Mouse (Mus musculus) liver, embryonic 14.5 days (tissue): ENCODE data around the gene Arrb2. TPM values are rescaled to one million over a fixed set of nuclear protein-coding genes. Genes with fewer than 3 reads are reported as not detected.
A peak's percentile ranks its signal among the peaks of the same experiment; 100 is the strongest.
"Not testable (repeated sequence)": the region's sequence is repeated elsewhere in the genome, so short reads cannot be mapped to it uniquely, and the experiment has no call there.

Experiments
- ATAC-seq: fragments of 200-750 bp; cut with Nextera tagmentation; 2 replicates; pipeline ENCODE4 v1.8.0; 2017; ENCODE audit warnings: moderate number of reproducible peaks, mild to moderate bottlenecking, moderate library complexity; ENCODE audit not compliant: insufficient read depth
- DNase-seq, 3 experiments: peaks; one replicate each; pipeline ENCODE4 v3.0.0-alpha.2; 2012 to 2013; ENCODE audit warnings: low read depth in 3 of 3, low spot score in 3 of 3
- H3K27ac ChIP-seq: fragments of 300-500 bp; sonication (generic); 2 replicates; pipeline ENCODE4 v1.5.1; 2014; ENCODE audit warnings: moderate library complexity, mild to moderate bottlenecking, control low read depth, inconsistent platforms
- H3K27me3 ChIP-seq: fragments of 300-500 bp; sonication (generic); 2 replicates; pipeline ENCODE4 v1.6.1; 2014; ENCODE audit warnings: mild to moderate bottlenecking, low read length, moderate library complexity; ENCODE audit not compliant: control insufficient read depth, insufficient read depth
- H3K36me3 ChIP-seq: fragments of 300-500 bp; sonication (generic); replicated peaks from 2 replicates; pipeline ENCODE4 v1.6.1; 2014; ENCODE audit warnings: low read depth; ENCODE audit not compliant: control insufficient read depth, insufficient read depth
- H3K4me1 ChIP-seq, 2 experiments: fragments of 200-500 bp in 1 of 2; fragments of 300-500 bp in 1 of 2; sonication (generic) in 1 of 2; replicated peaks; 2 replicates each; pipeline ENCODE4 v1.6.1; 2012 to 2014; ENCODE audit warnings: antibody characterized with exemption in 1 of 2, inconsistent platforms in 1 of 2, low read length in 1 of 2; ENCODE audit not compliant: control insufficient read depth in 2 of 2, insufficient read depth in 2 of 2
- H3K4me2 ChIP-seq: fragments of 300-500 bp; sonication (generic); 2 replicates; pipeline ENCODE4 v1.6.1; 2014; ENCODE audit warnings: low read depth, mild to moderate bottlenecking, control low read depth, moderate library complexity
- H3K4me3 ChIP-seq, 2 experiments: fragments of 200-500 bp in 1 of 2; fragments of 300-500 bp in 1 of 2; sonication (generic) in 1 of 2; 2 replicates each; pipeline ENCODE4 v1.5.1; 2012 to 2014; ENCODE audit warnings: low read depth in 2 of 2, low read length in 2 of 2, mild to moderate bottlenecking in 2 of 2, control low read depth in 1 of 2, inconsistent platforms in 1 of 2, moderate library complexity in 1 of 2; ENCODE audit not compliant: insufficient read depth in 1 of 2
- H3K9ac ChIP-seq: fragments of 300-500 bp; sonication (generic); replicated peaks from 2 replicates; pipeline ENCODE4 v1.6.1; 2014; ENCODE audit warnings: mild to moderate bottlenecking, control low read depth, moderate library complexity
- H3K9me3 ChIP-seq: fragments of 300-500 bp; sonication (generic); 2 replicates; pipeline ENCODE4 v1.6.1; 2016; ENCODE audit warnings: low read length, mixed read lengths; ENCODE audit not compliant: control insufficient read depth
- CTCF ChIP-seq: IDR thresholded peaks from 2 replicates; pipeline ENCODE4 v1.5.1; 2016; ENCODE audit warnings: antibody characterized with exemption, low read depth, control low read depth
- EP300 ChIP-seq: IDR thresholded peaks from 2 replicates; pipeline ENCODE4 v1.6.1; 2016; ENCODE audit warnings: antibody characterized with exemption, low read depth
- WGBS: fragments of 180-500 bp; shearing (Covaris S2); extraction: QIAGEN DNeasy Blood & Tissue Kit; methylation state at CpG from one replicate; pipeline ENCODE4 v1.1.7; 2014; ENCODE audit not compliant: insufficient replicate concordance; 5-methylcytosine and 5-hydroxymethylcytosine counted together
- polyA plus RNA-seq, 2 experiments: library from polyadenylated mRNA; depleted of rRNA in 1 of 2; stranded (reverse) in 1 of 2; unstranded in 1 of 2; fragments of >200 nt; fragmentation: Nextera tagmentation in 1 of 2; extraction: Ambion mirVana in 1 of 2; gene quantifications; 2 replicates each; pipeline versions ENCODE4 v1.2.1 to v1.2.3; 2012 to 2014

Gene Arrb2
- polyA plus RNA-seq, 2 experiments = 11.0 to 19.4 TPM

DNA sequence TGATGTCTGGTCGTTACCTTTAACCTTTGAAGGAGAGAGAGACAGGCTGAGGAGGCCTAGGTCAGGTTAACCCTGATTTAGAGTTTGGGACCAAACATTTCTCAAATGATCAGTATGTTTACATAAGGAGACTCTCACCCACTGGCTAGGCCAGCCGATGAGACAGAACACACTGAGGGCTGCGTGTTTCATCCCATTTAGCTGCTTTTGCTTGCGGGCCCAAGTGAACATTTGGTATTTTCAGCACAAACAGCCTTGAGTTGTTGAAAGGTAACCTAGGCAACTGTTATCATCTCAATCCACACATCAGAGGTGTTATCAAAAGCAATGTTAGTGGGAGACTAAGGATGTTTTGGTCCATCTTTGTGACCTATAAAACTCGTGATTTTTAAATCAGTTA lies 12.9 kb upstream of the Arrb2 start:
- no peak overlapping the region for H3K4me2 ChIP-seq
- WGBS = 46% methylated on average over 5 of the region's 5 CpGs
- H3K9me3 ChIP-seq = no peaks in the 10 kb centered on the region
- no peak overlapping the region for H3K27ac ChIP-seq
- DNase-seq (no peak), ATAC-seq (no peak)
- no peaks in the 10 kb centered on the region for H3K4me1 ChIP-seq
- TF ChIP-seq CTCF (no peak), EP300 (no peak)
- H3K9ac ChIP-seq = no peak overlapping the region
- H3K4me3 ChIP-seq = no peak overlapping the region
- H3K36me3 ChIP-seq = no peaks in the 10 kb centered on the region
- no peaks in the 10 kb centered on the region for H3K27me3 ChIP-seq

DNA sequence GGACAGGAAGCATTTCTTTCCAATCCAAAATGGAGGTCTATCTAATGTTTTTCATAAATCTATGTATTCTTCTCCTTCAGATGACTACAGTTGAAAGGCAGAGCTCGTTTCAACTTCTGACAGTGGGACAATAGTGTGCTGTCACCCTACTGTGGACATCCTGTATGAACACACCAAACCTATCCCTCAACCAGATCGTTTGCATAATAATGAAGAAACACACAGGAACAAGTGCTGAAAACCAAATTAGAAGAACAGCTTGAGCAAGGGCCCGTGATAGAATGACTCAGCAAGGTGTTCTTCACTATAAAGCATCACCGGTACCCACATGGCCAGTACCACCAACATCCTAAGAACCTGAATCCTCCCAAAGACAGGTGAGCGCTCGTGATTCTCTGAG lies 5.8 kb upstream of the Arrb2 start:
- WGBS = 54% methylated on average over 6 of the region's 6 CpGs
- not testable (repeated sequence) for DNase-seq, H3K9me3 ChIP-seq, H3K36me3 ChIP-seq, H3K27ac ChIP-seq, H3K9ac ChIP-seq, H3K4me2 ChIP-seq, H3K4me3 ChIP-seq, ATAC-seq, H3K4me1 ChIP-seq, H3K27me3 ChIP-seq

DNA sequence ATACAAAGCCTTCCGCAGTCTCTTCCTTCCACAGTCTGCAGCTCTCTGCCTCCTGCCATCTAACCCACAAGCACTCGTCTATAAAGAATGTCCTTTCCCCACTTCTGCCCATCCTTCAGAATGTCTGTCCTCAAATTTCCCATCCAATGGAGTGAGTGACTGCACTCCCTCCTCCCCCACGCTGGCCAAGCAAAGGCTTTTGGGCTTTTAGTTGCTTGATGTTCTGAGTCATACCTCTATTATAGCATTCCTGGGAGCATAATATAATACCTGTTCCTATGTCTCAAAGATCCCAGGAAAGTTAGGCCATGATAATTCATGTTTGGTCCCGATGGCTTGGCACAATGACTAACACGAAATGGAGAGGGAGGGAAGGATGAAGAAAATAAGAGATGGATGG lies 861 bp upstream of the Arrb2 start:
- H3K27me3 ChIP-seq = no peaks in the 10 kb centered on the region
- peak overlapping the region; percentile 67 to 84; a peak in 3 of 4 replicates for H3K4me3 ChIP-seq
- H3K4me1 ChIP-seq = peaks cover 9 to 16% of the 10 kb centered on the region in 2 experiments
- H3K27ac ChIP-seq = no peak overlapping the region
- no peak for DNase-seq
- no peak for TF ChIP-seq CTCF
- TF ChIP-seq EP300 = no peak
- H3K4me2 ChIP-seq = peak overlapping the region; percentile 65
- H3K9me3 ChIP-seq = no peaks in the 10 kb centered on the region
- no peak overlapping the region for H3K9ac ChIP-seq
- 39% methylated on average over 5 of the region's 5 CpGs for WGBS
- no peaks in the 10 kb centered on the region; the same call in 1 of the 2 replicates for H3K36me3 ChIP-seq
- ATAC-seq = no peak

DNA sequence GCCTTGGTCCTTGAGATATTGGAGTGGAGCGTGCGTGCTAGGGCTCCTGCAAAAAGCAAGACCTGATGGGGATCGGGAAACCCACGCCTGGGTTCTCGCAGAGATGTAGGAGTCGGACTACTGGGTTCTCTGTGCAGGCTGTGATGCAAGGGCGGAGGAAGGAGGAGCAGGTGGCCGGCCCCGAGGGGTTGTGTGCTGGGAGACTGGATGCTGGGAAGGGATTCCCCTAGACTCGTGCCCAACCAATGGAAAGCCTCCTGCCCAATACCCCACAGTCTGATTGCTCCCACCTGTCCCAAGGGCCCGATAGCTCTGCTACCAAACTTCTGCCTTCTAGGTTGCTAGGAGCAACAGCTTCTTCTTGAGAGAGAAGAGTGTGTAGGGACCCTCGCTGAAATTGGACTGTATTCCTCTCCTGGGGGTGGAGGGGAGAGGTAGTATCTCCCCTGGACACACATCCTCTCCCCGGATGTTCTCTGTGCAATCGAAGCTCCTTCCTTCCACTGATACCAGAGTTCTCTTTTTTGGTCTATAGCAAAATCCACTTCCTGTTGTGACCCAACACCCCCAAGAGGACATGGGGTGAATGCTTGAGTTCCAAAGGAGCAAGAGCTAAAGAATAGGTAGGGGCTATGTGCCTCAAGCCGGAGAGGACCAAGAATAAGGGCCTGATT lies 597 bp downstream of the Arrb2 start:
- Histone ChIP-seq H3K4me3 (peak overlapping the region; percentile 67 to 84), H3K27ac (no peak overlapping the region), H3K9me3 (no peaks in the 10 kb centered on the region), H3K36me3 (peaks cover 2% of the 10 kb centered on the region; the same call in 1 of the 2 replicates), H3K4me1 (peaks cover 9 to 16% of the 10 kb centered on the region in 2 experiments), H3K4me2 (peak overlapping the region; percentile 65), H3K27me3 (no peaks in the 10 kb centered on the region), H3K9ac (peak overlapping the region; percentile 67)
- DNase-seq (no peak), ATAC-seq (peak; percentile 22; the same call in 1 of the 2 replicates)
- TF ChIP-seq EP300 (0 out of 2 replicates have a peak, but pooled peaks have one; percentile 8), CTCF (no peak)
- 1% methylated on average over 15 of the region's 15 CpGs for WGBS

DNA sequence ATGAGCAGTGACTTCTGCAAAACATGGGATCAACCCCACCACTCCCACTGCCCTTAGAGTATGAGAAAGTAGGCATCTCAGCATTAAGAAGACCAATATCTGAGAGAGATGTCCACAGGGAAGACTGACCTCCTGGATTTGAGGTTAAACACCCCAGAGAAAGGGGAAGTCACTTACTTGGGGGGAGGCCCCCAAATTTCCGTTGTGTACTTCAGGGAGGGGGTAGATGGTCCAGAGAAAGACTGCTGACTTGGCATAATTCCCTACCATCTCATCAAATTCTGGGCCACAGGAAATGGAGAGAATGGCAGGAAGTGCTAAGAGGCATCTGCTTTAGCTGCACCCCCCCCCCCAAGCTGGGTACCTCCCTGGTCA lies 1.1 kb downstream of the Arrb2 start:
- no peak overlapping the region for H3K9ac ChIP-seq
- peak overlapping the region; percentile 65 for H3K4me2 ChIP-seq
- no peaks in the 10 kb centered on the region for H3K9me3 ChIP-seq
- TF ChIP-seq EP300 (no peak), CTCF (no peak)
- DNase-seq (no peak), ATAC-seq (no peak)
- peaks cover 9 to 16% of the 10 kb centered on the region in 2 experiments for H3K4me1 ChIP-seq
- no peaks in the 10 kb centered on the region for H3K27me3 ChIP-seq
- 12% methylated on average over 1 of the region's 1 CpGs for whole genome bisulfite sequencing
- H3K4me3 ChIP-seq = peak overlapping the region; percentile 67 to 84
- peaks cover 2% of the 10 kb centered on the region; the same call in 1 of the 2 replicates for H3K36me3 ChIP-seq
- H3K27ac ChIP-seq = no peak overlapping the region
